ENCODE assay signal across 27 mouse cellular contexts in the genomic region with DNA sequence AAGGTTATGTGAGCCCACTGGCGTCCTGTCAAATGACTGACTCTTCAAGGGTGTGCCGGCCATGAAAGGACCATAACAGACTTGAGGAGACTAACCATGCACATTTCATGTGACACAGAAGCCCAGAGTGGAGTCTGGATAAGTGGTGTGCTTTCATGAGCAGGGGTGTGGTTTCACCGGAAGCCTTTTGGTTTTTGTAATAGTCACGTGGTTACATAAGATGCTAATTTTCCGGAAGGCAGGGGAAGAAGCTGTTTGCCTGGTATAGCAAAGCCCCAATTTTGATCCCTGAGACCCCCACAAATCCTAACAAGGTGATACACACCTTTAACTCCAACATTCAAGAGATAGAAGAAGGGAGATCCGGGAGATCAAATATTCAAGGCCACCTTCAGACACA. TPM values are rescaled to one million over a fixed set of nuclear protein-coding genes. Genes with fewer than 3 reads are reported as not detected.
"Had no signal": no experiment of that assay in that cellular context is flagged by ENCODE, and none has a peak within 500 bp of the region (broad histone marks: within the 10 kb centered on the region; RNA-seq: fewer than 3 reads in every experiment).

No protein-coding gene starts in this region.

- H3K36me3 ChIP-seq: heart, embryonic 13.5 days; heart, embryonic 15.5 days; hindbrain, embryonic 13.5 days; hindbrain, embryonic 15.5 days; limb, embryonic 13.5 days; limb, embryonic 15.5 days; liver, embryonic 12.5 days had no signal

- DNase-seq: gastrocnemius, adult 2 months; gastrocnemius, postnatal 10 days; gastrocnemius, postnatal 25 days; heart, adult 18-20 months; heart, postnatal 14 days; heart, postnatal 36 days; kidney, adult 11 months; kidney, adult 8-10 months; kidney, postnatal 14 days; kidney, postnatal 36 days; layer of hippocampus, adult 9-11 months; layer of hippocampus, postnatal 36 days; left cerebral cortex, postnatal 4 days had no signal

- ATAC-seq: hindbrain, postnatal 0 days; intestine, embryonic 16.5 days; liver, embryonic 12.5 days had no signal

- H3K9me3 ChIP-seq: heart, embryonic 13.5 days; heart, embryonic 15.5 days; hindbrain, embryonic 13.5 days; hindbrain, embryonic 15.5 days; limb, embryonic 15.5 days; liver, embryonic 12.5 days had no signal

- H3K27ac ChIP-seq: gastrocnemius, adult 2 months; heart, embryonic 13.5 days; heart, embryonic 15.5 days; hindbrain, embryonic 13.5 days; hindbrain, embryonic 15.5 days; hindbrain, postnatal 0 days; kidney, postnatal 0 days; limb, embryonic 13.5 days; limb, embryonic 15.5 days; liver, embryonic 12.5 days; liver, embryonic 14.5 days had no signal

- H3K9ac ChIP-seq: heart, embryonic 13.5 days; heart, embryonic 15.5 days; hindbrain, embryonic 13.5 days; hindbrain, embryonic 15.5 days; limb, embryonic 13.5 days; limb, embryonic 15.5 days; liver, embryonic 12.5 days; liver, embryonic 14.5 days had no signal

- H3K27me3 ChIP-seq: heart, embryonic 13.5 days; heart, embryonic 15.5 days; hindbrain, embryonic 13.5 days; hindbrain, embryonic 15.5 days; liver, embryonic 12.5 days had no signal

- H3K4me3 ChIP-seq: gastrocnemius, adult 2 months; heart, embryonic 13.5 days; heart, embryonic 15.5 days; hindbrain, embryonic 13.5 days; hindbrain, embryonic 15.5 days; limb, embryonic 13.5 days; limb, embryonic 15.5 days; liver, embryonic 12.5 days had no signal

- H3K4me1 ChIP-seq: heart, embryonic 13.5 days; heart, embryonic 15.5 days; hindbrain, embryonic 15.5 days; liver, embryonic 12.5 days had no signal

- H3K4me2 ChIP-seq: heart, embryonic 11.5 days; heart, embryonic 13.5 days; heart, embryonic 15.5 days; hindbrain, embryonic 13.5 days; hindbrain, embryonic 15.5 days; limb, embryonic 13.5 days; limb, embryonic 15.5 days; liver, embryonic 12.5 days had no signal

RNA-seq across cellular contexts. Expression of gene Bmpr1b, which starts 38.3 kb away (rescaled TPM):
- total RNA-seq: hematopoietic stem cell, adult 5-6 weeks; liver, adult 2 months had no signal
- polyA plus RNA-seq: liver, adult 2 months had no signal
